Mouse (Mus musculus) C2C12 (cell line): ENCODE measurements around the gene Zc3h6.

Source experiments
- CEBPB ChIP-seq: IDR thresholded peaks from one replicate; pipeline ENCODE4 v1.6.1; 2011; ENCODE audit warnings: low read depth, mild to moderate bottlenecking, control low read depth, moderate library complexity
- CTCF ChIP-seq: IDR thresholded peaks from one replicate; pipeline ENCODE4 v1.5.1; 2011; ENCODE audit not compliant: control insufficient read depth, insufficient read depth, insufficient read length
- MAX ChIP-seq: IDR thresholded peaks from one replicate; pipeline ENCODE4 v1.6.1; 2011; ENCODE audit warnings: mild to moderate bottlenecking, control low read depth
- MYOD1 ChIP-seq: IDR thresholded peaks from one replicate; pipeline ENCODE4 v1.6.1; 2011; ENCODE audit warnings: low read depth; ENCODE audit not compliant: control insufficient read depth, insufficient read length
- MYOG ChIP-seq: IDR thresholded peaks from one replicate; pipeline ENCODE4 v1.6.1; 2011; ENCODE audit not compliant: control insufficient read depth, insufficient read length; ENCODE audit errors: extremely low read depth
- USF1 ChIP-seq: IDR thresholded peaks from one replicate; pipeline ENCODE4 v1.6.1; 2011; ENCODE audit warnings: low read depth, mild to moderate bottlenecking, control low read depth, moderate library complexity

DNA sequence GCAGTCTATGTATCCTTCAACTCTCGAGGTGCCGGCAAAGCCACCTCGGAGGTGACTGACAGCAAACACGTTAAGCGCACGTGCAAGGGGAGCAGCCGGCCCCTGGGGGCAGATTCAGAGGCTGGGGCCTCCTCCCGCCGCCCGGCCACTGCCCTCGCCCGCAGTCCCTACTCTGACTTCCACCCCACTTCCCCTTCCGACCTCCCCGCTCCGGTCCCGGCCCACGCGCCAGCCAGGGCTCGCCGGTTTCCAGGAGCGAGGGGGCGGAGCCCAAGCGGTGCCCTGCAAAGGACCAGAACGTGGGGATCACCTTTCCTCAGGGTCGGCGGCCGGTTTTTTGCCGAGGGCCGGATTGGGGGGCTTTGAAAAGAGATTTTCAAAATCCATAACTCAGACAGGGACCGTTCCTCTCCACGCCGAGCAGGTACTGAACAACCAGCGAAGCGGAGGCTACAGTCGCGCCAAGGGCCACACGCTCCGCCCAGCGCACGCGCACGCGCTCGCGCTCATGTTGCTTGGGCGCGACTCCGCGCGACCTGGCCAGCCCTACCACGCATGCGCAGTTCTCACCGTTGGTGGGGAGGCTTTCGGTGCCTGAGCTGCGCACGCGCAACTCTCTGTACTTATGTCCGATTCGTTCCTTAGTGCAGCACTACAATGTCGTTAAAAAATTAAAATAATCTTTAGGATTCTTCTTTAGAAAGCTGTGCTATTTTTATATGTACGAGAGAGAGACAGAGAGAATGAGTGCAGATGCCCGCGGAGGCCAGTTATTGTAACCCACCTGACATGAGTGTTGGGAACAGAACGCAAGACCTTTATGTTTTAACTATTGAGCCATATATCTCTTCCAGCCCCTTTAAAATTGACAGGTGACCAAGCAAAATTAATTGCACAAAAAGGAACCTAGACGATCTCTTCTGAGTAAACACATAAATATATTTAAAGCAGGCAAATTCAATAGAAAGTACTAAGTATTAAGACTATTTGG lies 23.4 kb upstream of the Zc3h6 start, which contains the start of gene Zc3h8:
- no peak for TF ChIP-seq MYOG
- TF ChIP-seq CEBPB, result no peak
- no peak for TF ChIP-seq CTCF
- no peak for TF ChIP-seq MYOD1
- no peak for TF ChIP-seq USF1
- peak; percentile 87 for TF ChIP-seq MAX
